Mouse (Mus musculus) ES-Bruce4 (cell line): ENCODE data around the gene Kcnip2.

Source experiments
- CTCF ChIP-seq: IDR thresholded peaks from one replicate; pipeline ENCODE4 v1.8.1; 2011; ENCODE audit warnings: low read depth, low read length
- EP300 ChIP-seq: IDR thresholded peaks from 2 replicates; pipeline ENCODE4 v1.6.1; 2011; ENCODE audit warnings: low read depth, low read length; ENCODE audit not compliant: insufficient read depth
- POLR2A ChIP-seq: IDR thresholded peaks from one replicate; pipeline ENCODE4 v1.8.1; 2011; ENCODE audit warnings: low read length; ENCODE audit not compliant: insufficient read depth

GRCm38 (mm10) chr19:45807732-45808131 lies 8.1 kb downstream of the Kcnip2 start:
- TF ChIP-seq POLR2A (no peak), EP300 (no peak), CTCF (no peak)
